8 mouse cellular contexts compared by ENCODE assay signal in the genomic region with DNA sequence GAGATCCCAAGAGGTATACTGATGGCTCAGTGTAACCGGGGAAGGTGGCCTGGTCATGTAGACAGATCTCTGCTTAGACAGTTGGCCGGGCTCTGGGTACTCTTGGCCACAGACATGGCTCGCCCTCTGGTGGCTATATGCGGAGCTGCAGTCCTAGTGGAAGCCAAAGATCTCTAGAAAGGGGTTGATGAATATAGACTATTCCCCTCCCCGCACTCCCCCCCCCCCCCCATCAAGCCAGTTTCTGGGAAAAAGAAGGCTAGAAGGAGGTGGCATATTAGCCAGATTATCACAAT. TPM values are rescaled to one million over a fixed set of nuclear protein-coding genes. Genes with fewer than 3 reads are reported as not detected.
DNase-seq lines count a peak whose midpoint lies in the region; ATAC-seq and TF ChIP-seq lines count a peak whose summit lies in the region.

No protein-coding gene starts in this region.

- no peaks in the 10 kb centered on the region for H3K9me3 ChIP-seq in midbrain, embryonic 11.5 days (ENCODE audit: control insufficient read depth, low read length)
- no peaks in the 10 kb centered on the region for H3K9me3 ChIP-seq in midbrain, embryonic 15.5 days
- H3K9me3 ChIP-seq in intestine, embryonic 15.5 days, result no peaks in the 10 kb centered on the region
- H3K9me3 ChIP-seq in liver, embryonic 13.5 days (replicated peaks), result no peaks in the 10 kb centered on the region

- no peak overlapping the region for H3K4me3 ChIP-seq in midbrain, embryonic 11.5 days (ENCODE audit: low read depth, low read length)
- H3K4me3 ChIP-seq in midbrain, embryonic 15.5 days, result no peak overlapping the region
- H3K4me3 ChIP-seq in intestine, embryonic 15.5 days (replicated peaks), result no peak overlapping the region
- no peak overlapping the region for H3K4me3 ChIP-seq in liver, embryonic 13.5 days (replicated peaks)
- H3K4me3 ChIP-seq in olfactory bulb, adult 2 months (ENCODE audit: insufficient read depth, low read depth, low read length), result no peak overlapping the region
- no peak overlapping the region for H3K4me3 ChIP-seq in thymus, adult 2 months (ENCODE audit: control insufficient read depth, insufficient read depth, low read length)

- H3K4me1 ChIP-seq in midbrain, embryonic 11.5 days (ENCODE audit: control insufficient read depth, insufficient read depth, low read length), result peaks cover 19% of the 10 kb centered on the region
- peaks cover 43% of the 10 kb centered on the region for H3K4me1 ChIP-seq in midbrain, embryonic 15.5 days
- H3K4me1 ChIP-seq in intestine, embryonic 15.5 days (replicated peaks), result peaks cover 29% of the 10 kb centered on the region
- H3K4me1 ChIP-seq in liver, embryonic 13.5 days (replicated peaks), result peaks cover 30% of the 10 kb centered on the region
- H3K4me1 ChIP-seq in olfactory bulb, adult 2 months (ENCODE audit: control insufficient read depth, insufficient read depth, low read length), result peaks cover 29% of the 10 kb centered on the region
- peaks cover 14% of the 10 kb centered on the region for H3K4me1 ChIP-seq in thymus, adult 2 months (replicated peaks; ENCODE audit: control insufficient read depth, insufficient read depth, low read length)

- no peaks in the 10 kb centered on the region for H3K36me3 ChIP-seq in midbrain, embryonic 11.5 days (ENCODE audit: control insufficient read depth, insufficient read depth, low read length)
- no peaks in the 10 kb centered on the region for H3K36me3 ChIP-seq in midbrain, embryonic 15.5 days (replicated peaks)
- no peaks in the 10 kb centered on the region for H3K36me3 ChIP-seq in intestine, embryonic 15.5 days
- H3K36me3 ChIP-seq in liver, embryonic 13.5 days, result no peaks in the 10 kb centered on the region
- no peaks in the 10 kb centered on the region for H3K36me3 ChIP-seq in thymus, adult 2 months (ENCODE audit: control insufficient read depth, insufficient read depth, low read length)

- peak; percentile 97 for DNase-seq in midbrain, embryonic 11.5 days (ENCODE audit: low spot score, missing footprints)
- peak; percentile 50 for DNase-seq in cerebellum, adult 11 months
- DNase-seq in gastrocnemius, postnatal 10 days, result peak; percentile 79
- peak; percentile 56 for DNase-seq in liver, embryonic 13.5 days
- peak; percentile 75 for DNase-seq in thymus, adult 2 months

- no peak overlapping the region for H3K27ac ChIP-seq in midbrain, embryonic 11.5 days (ENCODE audit: low read depth, low read length)
- no peak overlapping the region for H3K27ac ChIP-seq in midbrain, embryonic 15.5 days
- H3K27ac ChIP-seq in intestine, embryonic 15.5 days, result no peak overlapping the region
- H3K27ac ChIP-seq in liver, embryonic 13.5 days, result no peak overlapping the region
- no peak overlapping the region for H3K27ac ChIP-seq in olfactory bulb, adult 2 months (ENCODE audit: insufficient read depth, low read depth, low read length)
- no peak overlapping the region for H3K27ac ChIP-seq in thymus, adult 2 months (ENCODE audit: control insufficient read depth, insufficient read depth, low read length)

- no peak overlapping the region for H3K9ac ChIP-seq in midbrain, embryonic 11.5 days (ENCODE audit: low read length)
- H3K9ac ChIP-seq in midbrain, embryonic 15.5 days, result no peak overlapping the region
- H3K9ac ChIP-seq in intestine, embryonic 15.5 days, result no peak overlapping the region
- H3K9ac ChIP-seq in liver, embryonic 13.5 days, result no peak overlapping the region

- no peak for TF ChIP-seq POLR2A in olfactory bulb, adult 2 months (IDR thresholded peaks at IDR 0.05; ENCODE audit: insufficient read depth, low read depth, low read length)
- TF ChIP-seq POLR2A in thymus, adult 2 months (IDR thresholded peaks at IDR 0.05; ENCODE audit: control insufficient read depth, extremely low read depth, insufficient read depth, low read length, poor library complexity), result no peak

- peak; percentile 61; the same call in 1 of the 2 replicates for TF ChIP-seq CTCF in olfactory bulb, adult 2 months (IDR thresholded peaks at IDR 0.05; ENCODE audit: insufficient read depth, low read depth, low read length)
- peak; percentile 82; the same call in 1 of the 2 replicates for TF ChIP-seq CTCF in thymus, adult 2 months (IDR thresholded peaks at IDR 0.05; ENCODE audit: borderline replicate concordance, control insufficient read depth, extremely low read depth, insufficient read depth, low read length, poor library complexity)

- no peak overlapping the region for H3K4me2 ChIP-seq in midbrain, embryonic 11.5 days
- no peak overlapping the region for H3K4me2 ChIP-seq in midbrain, embryonic 15.5 days
- no peak overlapping the region for H3K4me2 ChIP-seq in intestine, embryonic 15.5 days (replicated peaks)
- no peak overlapping the region for H3K4me2 ChIP-seq in liver, embryonic 13.5 days

- WGBS in midbrain, embryonic 11.5 days, result 0% methylated on average over 5 of the region's 5 CpGs
- 0% methylated on average over 5 of the region's 5 CpGs for WGBS in midbrain, embryonic 15.5 days
- WGBS in intestine, embryonic 15.5 days, result 2% methylated on average over 5 of the region's 5 CpGs
- 2% methylated on average over 5 of the region's 5 CpGs for WGBS in liver, embryonic 13.5 days (ENCODE audit: insufficient replicate concordance)
- WGBS in olfactory bulb, adult 2 months, result 0% methylated on average over 5 of the region's 5 CpGs
- 1% methylated on average over 5 of the region's 5 CpGs for whole genome bisulfite sequencing in thymus, adult 2 months

- no peak for ATAC-seq in midbrain, embryonic 11.5 days (ENCODE audit: low FRiP score)
- ATAC-seq in midbrain, embryonic 15.5 days (replicated peaks), result no peak
- peak; percentile 50; the same call in 1 of the 2 replicates for ATAC-seq in intestine, embryonic 15.5 days
- peak; percentile 70 for ATAC-seq in liver, embryonic 13.5 days (ENCODE audit: low read depth)

- peaks cover 47% of the 10 kb centered on the region for H3K27me3 ChIP-seq in midbrain, embryonic 11.5 days (ENCODE audit: control insufficient read depth, insufficient read depth, low read length)
- H3K27me3 ChIP-seq in midbrain, embryonic 15.5 days (replicated peaks), result peaks cover 32% of the 10 kb centered on the region
- H3K27me3 ChIP-seq in intestine, embryonic 15.5 days (replicated peaks), result peaks cover 44% of the 10 kb centered on the region
- peaks cover 98% of the 10 kb centered on the region for H3K27me3 ChIP-seq in liver, embryonic 13.5 days
- H3K27me3 ChIP-seq in thymus, adult 2 months (ENCODE audit: control insufficient read depth, insufficient read depth, low read length), result peaks cover 21% of the 10 kb centered on the region

RNA-seq across cellular contexts. Expression of a gene that starts 3.5 kb away (rescaled TPM):
- polyA plus RNA-seq in midbrain, embryonic 11.5 days (2014; fragmentation: Nextera tagmentation; extraction: Ambion mirVana), result 1.4 and 1.6 TPM in 2 replicates
- polyA plus RNA-seq in midbrain, embryonic 15.5 days (2015; fragmentation: Nextera tagmentation; extraction: Ambion mirVana), result 4.9 and 6.0 TPM in 2 replicates
- 1 to 10 TPM; 1.0 TPM for total RNA-seq in gastrocnemius, postnatal 10 days (2021)
- polyA plus RNA-seq in intestine, embryonic 15.5 days (2015; fragmentation: Nextera tagmentation; extraction: Ambion mirVana), result 1.2 and 1.7 TPM in 2 replicates
- not detected in 2 replicates for polyA plus RNA-seq in liver, embryonic 13.5 days (2015; fragmentation: Nextera tagmentation; extraction: Ambion mirVana)
- not detected in 2 replicates for polyA plus RNA-seq in olfactory bulb, adult 2 months (2012; ENCODE audit: insufficient read depth, insufficient read length, low replicate concordance, missing spikeins)
- polyA plus RNA-seq in thymus, adult 2 months (2012; rRNA removed), result 1.8 and 2.1 TPM in 2 replicates

RNA-seq across cellular contexts. Expression of a gene that starts 46.4 kb away (rescaled TPM):
- polyA plus RNA-seq in midbrain, embryonic 11.5 days (2014; fragmentation: Nextera tagmentation; extraction: Ambion mirVana), result 17.6 and 19.0 TPM in 2 replicates
- polyA plus RNA-seq in midbrain, embryonic 15.5 days (2015; fragmentation: Nextera tagmentation; extraction: Ambion mirVana), result 3.8 and 5.6 TPM in 2 replicates
- 10 to 100 TPM; 18.9 to 20.0 TPM for total RNA-seq in gastrocnemius, postnatal 10 days (2021)
- polyA plus RNA-seq in intestine, embryonic 15.5 days (2015; fragmentation: Nextera tagmentation; extraction: Ambion mirVana), result 45.4 and 48.2 TPM in 2 replicates
- 120 and 129 TPM in 2 replicates for polyA plus RNA-seq in liver, embryonic 13.5 days (2015; fragmentation: Nextera tagmentation; extraction: Ambion mirVana)
- polyA plus RNA-seq in olfactory bulb, adult 2 months (2012; ENCODE audit: insufficient read depth, insufficient read length, low replicate concordance, missing spikeins), result not detected in 2 replicates
- polyA plus RNA-seq in thymus, adult 2 months (2012; rRNA removed), result 64.3 and 65.0 TPM in 2 replicates

RNA-seq across cellular contexts. Expression of a gene that starts 51.3 kb away (rescaled TPM):
- polyA plus RNA-seq in midbrain, embryonic 11.5 days (2014; fragmentation: Nextera tagmentation; extraction: Ambion mirVana), result 16.3 and 18.6 TPM in 2 replicates
- polyA plus RNA-seq in midbrain, embryonic 15.5 days (2015; fragmentation: Nextera tagmentation; extraction: Ambion mirVana), result 1.2 and 1.9 TPM in 2 replicates
- total RNA-seq in gastrocnemius, postnatal 10 days (2021), result 1 to 10 TPM; 6.4 to 6.7 TPM
- polyA plus RNA-seq in intestine, embryonic 15.5 days (2015; fragmentation: Nextera tagmentation; extraction: Ambion mirVana), result 15.0 and 16.3 TPM in 2 replicates
- polyA plus RNA-seq in liver, embryonic 13.5 days (2015; fragmentation: Nextera tagmentation; extraction: Ambion mirVana), result 138 and 178 TPM in 2 replicates
- polyA plus RNA-seq in olfactory bulb, adult 2 months (2012; ENCODE audit: insufficient read depth, insufficient read length, low replicate concordance, missing spikeins), result not detected in 2 replicates
- polyA plus RNA-seq in thymus, adult 2 months (2012; rRNA removed), result 106 and 123 TPM in 2 replicates

Comparison
In these comparisons a context has a peak if more than half of its experiments do, and no peak if none do; other contexts are left out.
1. ATAC-seq: peak in intestine, embryonic 15.5 days (single experiment) and liver, embryonic 13.5 days (single experiment); none in midbrain, embryonic 11.5 days (single experiment) and midbrain, embryonic 15.5 days (single experiment).
2. Peak in every context shown above with its lines, with median percentiles within 50 percentile points of each other: DNase-seq.